Mouse (Mus musculus) small intestine, adult 2 months (tissue): ENCODE data around the gene Kncn.
A peak's percentile ranks its signal among the peaks of the same experiment; 100 is the strongest.

Experiments used
- CTCF ChIP-seq: fragments of 200-500 bp; IDR thresholded peaks from 2 replicates; pipeline ENCODE4 v1.5.1; 2012; ENCODE audit warnings: low read depth, mild to moderate bottlenecking, control low read depth, inconsistent platforms, low read length, moderate library complexity, mixed read lengths; ENCODE audit not compliant: insufficient replicate concordance, insufficient read length; ENCODE audit errors: extremely low read depth
- POLR2A ChIP-seq: fragments of 200-500 bp; IDR thresholded peaks from 2 replicates; pipeline ENCODE4 v1.6.1; 2012; ENCODE audit warnings: low read depth, mild to moderate bottlenecking, control low read depth, inconsistent platforms, low read length, moderate library complexity

GRCm38 (mm10) chr4:115838696-115839641 lies 45.2 kb upstream of the Kncn start, which contains the start of gene Mknk1:
- TF ChIP-seq CTCF (no peak), POLR2A (peak; percentile 84)
